Mouse (Mus musculus) frontal cortex, postnatal 36 days (tissue): ENCODE results near the gene Ptms.
"Not testable (repeated sequence)": the region's sequence is repeated elsewhere in the genome, so short reads cannot be mapped to it uniquely, and the experiment has no call there.

Experiments used
- DNase-seq, 2 experiments: peaks; one replicate each; pipeline ENCODE4 v3.0.0; 2022; ENCODE audit warnings: low spot score in 2 of 2

The Ptms gene

DNA sequence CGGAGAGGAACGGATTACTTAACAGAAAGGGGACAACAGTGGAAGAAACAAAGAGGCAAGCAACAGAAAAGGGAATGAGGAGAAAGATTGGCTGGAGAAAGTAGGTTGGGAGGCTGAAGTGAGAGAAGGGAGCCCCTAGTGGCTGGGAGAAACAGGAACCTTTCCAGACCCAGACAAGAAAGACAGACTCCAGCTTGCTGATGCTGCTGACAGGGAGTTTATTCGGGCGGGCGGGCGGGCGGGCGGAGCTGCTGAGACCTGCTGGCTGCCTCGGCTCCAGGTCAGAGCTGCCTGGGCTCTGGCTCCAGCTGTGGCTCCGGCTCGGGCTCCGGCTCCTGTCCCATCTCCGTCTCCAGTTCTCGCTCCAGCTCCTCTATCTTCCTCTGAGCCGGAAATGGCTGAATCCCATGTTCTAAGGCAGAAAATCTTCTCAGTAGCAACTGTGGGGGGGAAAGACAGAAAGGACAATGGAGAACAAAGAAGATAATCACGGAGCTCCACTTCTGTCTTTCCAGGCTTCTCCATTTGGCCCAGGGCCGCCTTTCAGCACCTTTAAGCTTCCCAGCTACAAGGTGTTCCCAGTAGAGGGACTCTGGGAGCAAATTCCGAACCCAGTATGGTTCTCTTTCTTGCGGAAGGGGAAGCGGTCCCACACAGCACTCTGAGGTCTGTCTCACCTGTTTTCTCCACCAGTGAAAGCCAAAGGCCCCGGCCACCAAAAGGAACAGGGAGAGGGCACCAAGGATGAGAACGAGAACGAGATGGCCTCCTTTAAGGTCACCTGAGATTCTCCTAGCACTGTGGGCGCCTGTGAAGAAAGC is 15.5 kb downstream of the Ptms start:
- peak; percentile 62 to 85 for DNase-seq

DNA sequence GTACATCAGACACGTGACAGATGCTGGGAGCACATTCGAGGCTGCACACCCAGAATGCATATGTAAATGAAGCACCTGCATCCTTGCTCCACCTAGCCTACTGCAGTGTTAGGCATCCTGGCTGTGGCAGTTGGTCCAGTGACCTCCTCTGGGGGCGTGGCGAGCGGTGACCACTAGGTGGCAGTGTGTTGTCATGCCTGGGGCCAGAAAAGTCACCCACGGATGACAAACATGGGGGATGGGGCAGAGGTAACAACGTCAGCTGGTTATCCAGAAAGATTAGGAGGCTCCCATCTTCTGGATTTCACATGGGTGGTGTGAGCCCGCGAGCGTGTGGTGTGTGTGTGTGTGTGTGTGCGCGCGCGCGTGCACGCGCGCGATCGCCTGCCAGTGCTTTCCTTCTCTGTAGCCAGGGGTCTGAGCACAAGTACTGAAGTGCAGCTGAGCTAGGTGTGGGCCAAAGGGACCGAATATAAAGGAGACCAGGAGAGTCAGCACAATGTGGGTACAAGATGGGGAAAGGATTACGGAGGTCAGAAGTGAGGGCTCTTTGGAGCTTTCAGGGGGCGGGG is 16.2 kb downstream of the Ptms start:
- DNase-seq = peak; percentile 91 to 92

DNA sequence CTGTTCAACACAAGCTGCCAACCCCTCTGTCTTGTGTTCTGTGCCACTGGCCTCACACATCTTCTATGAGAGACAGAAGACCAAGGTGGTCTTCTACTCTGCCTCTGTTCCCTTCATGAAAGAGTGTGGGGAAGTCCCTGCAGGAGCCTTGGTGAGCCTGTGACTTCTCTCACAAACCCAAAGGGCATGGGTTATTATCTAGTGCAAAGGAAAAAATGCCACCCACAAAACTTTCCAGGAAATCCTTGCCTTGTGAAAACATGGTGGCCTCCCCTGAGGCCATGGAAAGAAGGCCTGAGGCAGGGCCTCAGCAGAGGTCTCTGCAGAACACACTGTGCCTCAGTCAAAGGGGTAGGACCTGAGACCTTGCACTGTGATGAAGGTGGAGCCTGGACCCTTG is 18.1 kb downstream of the Ptms start:
- no peak for DNase-seq

DNA sequence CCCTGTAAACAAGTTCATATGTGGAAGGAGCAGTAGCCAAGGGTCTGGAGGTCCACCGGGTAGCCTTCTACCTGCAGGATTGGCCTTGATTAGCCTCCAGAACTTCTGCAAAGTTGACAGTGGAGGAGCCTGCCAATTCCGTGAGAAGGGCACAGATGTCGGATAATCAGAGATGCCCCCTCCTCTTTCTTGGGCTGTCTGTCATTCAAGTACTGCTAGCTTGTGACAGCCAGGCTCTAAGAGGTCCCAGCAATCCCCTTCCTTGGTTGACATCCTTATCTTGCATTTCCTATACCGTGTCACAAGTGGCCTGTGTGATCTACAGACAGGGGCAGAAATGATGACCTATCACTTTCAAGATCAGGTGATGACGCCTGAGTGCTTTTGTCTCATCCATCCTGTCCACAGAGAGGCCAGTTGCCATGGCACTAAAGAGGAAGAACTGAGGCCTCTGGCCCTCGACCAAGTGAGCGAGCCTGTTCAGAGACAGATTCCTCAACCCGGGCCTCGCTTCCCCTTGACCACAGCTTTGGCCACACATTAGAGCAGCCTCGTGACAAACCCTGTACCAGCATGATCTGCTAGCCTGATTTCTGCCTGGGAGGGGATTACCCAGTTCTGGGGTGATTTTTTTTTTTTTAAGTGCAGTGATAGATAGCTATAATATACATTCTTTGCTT is 19.0 kb downstream of the Ptms start:
- no peak for DNase-seq

DNA sequence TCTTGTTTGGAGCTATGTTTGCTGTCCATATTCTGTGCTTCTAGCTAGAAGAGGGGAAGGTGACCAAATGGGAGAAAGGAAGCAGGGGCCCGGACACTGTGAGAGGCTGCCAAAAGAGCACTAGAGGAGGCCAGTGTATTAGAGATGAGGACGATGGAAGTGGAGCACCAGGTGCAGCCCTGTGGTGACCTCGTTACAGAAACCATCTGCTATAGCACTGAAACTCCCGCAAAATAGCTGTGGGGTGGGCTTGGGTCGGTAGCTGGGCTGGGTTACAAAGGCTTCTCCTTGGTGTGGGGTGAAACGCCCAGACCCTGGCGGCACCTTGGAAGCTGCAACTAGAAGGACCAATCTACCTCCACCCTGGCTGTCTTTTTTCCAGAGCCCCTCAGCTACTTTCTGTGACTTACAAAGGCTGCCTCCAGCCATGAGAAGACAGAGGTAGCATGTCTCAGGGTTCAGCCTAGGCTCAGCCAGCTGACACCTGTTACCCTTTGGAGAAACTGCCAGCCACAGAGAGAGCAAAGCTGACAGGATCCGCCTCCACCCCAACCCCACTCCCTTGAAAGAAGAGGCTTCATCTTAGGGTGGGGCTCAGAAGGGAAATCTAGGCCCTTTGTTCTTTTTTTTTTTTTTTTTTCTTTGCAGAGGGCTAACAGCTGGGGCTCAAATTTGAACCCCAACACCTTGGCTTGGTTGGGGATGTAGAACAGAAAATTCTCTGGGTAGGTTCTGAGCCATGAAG is 19.7 kb downstream of the Ptms start:
- no peak for DNase-seq

DNA sequence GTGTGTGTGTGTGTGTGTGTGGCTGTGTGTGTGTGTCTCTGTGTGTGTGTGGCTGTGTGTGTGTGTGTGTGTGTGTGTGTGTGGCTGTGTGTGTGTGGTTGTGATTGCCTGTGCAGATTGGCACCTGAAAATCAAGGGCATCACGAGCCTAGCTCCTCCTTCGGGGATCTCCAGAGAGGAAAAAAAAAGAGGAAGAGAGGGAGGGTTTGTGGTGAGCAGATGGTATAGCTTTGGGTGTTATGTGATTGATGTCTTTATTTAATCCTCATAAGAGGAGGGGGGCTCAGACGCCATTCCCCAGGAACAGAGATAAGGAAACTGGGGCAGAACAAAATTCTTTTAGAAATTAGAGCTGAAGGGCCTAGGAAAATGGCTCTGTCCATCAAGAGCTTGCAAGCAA is 21.5 kb downstream of the Ptms start:
- no peak for DNase-seq

DNA sequence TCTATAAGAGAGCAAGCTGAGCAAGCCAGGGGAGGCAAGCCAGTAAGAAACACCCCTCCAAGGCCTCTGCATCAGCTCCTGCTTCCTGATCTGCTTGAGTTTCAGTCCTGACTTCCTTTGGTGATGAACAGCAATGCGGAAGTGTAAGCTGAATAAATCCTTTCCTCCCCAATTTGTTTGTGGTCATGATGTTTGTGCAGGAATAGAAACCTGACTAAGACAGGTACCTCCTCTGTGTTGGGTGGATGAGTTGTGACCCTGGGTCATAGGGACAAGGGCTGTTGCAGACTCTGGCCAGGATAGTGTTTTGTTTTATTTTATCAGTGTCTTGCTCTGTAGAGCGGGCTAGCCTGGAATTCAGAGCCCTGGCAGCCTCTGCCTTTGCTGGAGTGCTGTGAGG is 25.8 kb downstream of the Ptms start:
- DNase-seq = not testable (repeated sequence)

DNA sequence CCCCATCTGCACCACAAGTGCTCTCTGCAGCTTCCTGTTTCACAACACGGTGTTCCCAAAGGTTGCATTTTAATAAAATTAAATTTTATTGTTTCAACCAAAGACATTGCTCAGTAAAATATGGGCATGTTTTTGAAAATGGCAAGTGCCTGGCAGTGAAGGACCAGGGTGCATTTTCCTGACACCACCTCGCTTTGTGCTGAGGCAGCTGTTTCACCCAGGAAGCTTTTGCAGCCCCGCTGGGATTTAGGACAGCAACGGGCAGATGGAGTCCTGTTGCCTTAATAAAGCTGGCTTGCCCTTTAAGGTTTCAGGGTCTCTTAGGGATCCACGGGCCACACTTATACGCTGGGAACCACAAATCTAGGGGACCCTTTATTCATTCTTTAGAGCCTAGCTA is 28.9 kb downstream of the Ptms start:
- no peak for DNase-seq

DNA sequence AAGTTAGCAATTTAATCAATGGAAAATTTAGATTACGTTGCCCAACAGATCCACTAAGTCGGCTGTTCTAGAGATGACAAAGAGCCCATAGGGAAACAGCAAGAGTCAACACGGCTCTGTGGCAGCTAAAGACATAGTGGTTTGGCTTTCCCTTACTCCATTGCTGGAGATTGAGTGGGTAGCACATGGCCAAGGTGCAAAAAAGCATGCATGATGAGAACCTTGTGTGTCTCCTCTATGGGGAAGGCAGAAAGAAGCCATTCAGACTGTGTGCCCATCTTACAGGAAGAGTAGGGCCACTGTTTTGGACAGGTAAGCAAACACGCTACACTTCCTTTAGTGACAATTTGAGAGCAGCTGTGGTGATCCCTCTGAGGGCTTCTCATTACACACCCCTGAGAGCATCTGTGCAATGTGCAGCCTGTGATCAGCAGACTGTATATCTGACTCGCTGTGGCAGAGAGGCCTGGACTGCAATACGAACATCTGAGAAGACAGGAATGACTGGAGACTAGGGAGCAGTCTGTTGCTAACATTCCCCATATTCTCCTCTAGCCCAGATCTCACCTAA is 31.3 kb downstream of the Ptms start:
- no peak for DNase-seq

DNA sequence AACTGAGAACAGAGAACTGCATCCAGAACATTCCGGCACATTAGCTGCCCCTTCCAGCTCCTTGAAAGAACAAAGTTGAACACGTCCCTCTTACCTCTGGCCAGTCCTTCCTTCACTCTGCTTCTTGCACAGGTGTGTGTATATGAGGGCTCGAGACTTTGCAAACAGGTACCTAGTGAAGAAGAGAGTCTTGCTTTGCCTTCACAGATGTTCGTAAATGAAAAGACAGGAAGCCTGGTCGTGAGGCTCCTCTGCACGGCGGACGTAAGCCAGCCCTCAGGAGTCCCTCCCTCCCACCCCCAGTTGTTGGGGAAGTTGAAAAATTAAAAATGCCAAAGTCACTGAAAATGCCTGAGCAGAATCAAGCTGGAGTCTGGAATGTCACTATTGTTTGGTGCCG is 31.9 kb downstream of the Ptms start, which contains the start of gene Cd4:
Gene Cd4, minus strand, starts transcription at position 236 of the 400 bp plus-strand sequence.
- DNase-seq = no peak

DNA sequence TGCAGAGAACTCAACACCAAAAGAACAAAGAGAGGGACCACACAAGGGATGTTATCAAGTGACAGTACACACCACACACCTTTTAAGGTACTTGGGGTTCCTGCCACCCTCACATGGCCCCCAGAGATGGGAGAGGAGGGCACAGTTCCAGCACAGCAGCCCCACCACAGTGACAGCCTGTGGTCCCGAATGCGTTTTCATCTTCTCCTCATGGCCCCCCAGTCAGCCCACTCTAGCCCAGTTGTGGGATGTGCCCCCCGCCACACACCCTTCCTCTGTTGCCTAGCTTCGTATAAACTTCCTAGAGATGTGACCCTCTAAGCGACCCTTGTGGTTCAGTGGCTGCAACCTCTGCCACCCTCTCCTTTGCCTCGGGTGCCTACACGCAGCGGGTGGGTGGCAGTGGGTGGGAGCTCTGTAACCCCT is 33.9 kb downstream of the Ptms start:
- DNase-seq = no peak

DNA sequence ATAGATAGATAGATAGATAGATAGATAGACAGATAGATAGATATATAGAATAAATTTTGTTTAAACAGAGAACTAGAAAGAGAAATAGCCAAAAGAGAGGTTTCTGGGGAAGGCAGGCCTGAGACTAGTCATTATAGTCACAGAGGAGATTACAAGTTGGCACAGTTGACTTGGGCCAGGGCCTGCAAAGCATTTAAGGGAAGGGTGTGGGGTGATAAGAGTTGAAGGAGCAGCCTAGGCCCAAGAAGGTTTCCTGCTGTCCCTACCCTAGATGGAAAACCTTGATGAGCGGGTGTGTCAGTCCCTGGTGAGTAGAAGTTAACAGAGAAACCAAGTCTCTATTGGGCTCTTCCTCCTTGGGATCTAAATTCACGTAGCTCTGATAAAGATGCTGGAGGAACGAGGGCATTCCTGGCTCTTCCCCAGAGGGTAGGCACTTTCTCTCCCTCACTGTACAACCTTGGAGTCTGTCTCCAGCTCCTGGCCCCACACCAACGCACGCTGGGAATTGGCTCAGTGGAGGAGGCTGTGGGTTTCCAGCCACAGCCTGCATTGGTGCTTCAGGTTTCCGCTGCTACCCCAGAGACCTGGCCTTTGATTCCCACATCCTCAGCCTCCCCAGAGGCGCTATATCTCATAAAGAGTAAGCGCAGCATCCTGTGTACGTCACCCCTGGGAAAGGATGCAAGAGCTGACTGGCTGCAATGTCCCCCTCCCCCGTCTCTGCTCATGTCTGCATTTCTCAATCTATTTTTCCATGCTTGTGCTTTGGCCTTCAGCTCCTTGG is 35.0 kb downstream of the Ptms start:
- DNase-seq = no peak

DNA sequence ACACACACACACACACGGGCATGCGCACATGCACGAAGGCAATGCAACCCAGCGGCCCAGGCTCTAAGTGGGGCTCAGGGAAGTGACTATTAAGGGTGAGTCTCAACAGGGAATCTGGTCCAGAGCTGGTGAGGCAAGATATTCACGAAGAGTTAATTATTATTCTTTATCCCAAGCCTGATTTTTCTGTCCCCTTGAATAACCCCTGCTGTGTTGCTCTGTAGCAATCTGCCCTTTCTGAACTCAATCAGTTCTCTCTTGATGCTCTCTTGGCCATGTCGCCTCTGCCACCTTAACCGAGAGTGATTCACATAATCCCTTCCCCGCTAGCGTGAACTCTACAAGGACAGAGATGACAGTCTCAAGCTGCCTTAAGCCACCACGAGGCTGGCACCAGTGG is 36.6 kb downstream of the Ptms start:
- DNase-seq = no peak

DNA sequence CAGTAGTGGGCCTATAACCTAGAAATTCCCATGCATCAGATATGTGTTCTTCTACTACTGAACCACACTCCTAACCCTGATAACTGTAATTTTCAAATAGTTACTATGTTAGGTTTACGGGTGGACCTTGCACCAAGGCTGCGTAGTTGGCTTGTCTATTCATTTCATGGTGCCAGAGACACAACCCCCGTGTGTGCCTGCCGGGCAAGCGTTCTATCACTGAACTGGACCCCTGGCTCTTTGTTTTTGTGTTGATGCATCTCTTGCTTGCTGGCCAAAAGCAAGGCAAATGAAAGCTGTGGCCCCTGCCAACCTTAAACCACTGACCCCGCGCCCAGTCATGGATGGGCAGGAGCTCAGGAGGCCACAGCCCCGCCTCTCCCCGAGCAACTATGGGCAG is 38.1 kb downstream of the Ptms start:
- no peak for DNase-seq

DNA sequence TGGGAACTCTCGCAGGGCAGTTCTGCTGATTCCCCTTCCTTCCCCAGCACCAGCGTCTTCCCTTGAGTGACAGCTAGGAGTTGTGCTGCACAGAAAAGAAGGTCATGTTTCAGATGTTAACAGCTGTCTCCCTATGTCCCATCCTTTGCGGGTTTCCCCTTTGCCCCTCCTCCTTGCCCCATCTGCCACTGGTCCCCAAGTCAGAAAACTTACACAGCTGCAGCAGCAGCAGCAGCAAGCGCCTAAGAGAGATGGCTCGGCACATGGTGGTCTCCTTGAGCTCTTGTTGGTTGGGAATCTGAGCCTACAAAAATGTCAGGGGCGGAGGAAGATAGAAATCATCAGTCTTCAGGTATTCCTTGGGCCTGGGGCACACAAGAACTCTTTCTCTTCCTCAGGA is 40.5 kb downstream of the Ptms start:
- DNase-seq = no peak

DNA sequence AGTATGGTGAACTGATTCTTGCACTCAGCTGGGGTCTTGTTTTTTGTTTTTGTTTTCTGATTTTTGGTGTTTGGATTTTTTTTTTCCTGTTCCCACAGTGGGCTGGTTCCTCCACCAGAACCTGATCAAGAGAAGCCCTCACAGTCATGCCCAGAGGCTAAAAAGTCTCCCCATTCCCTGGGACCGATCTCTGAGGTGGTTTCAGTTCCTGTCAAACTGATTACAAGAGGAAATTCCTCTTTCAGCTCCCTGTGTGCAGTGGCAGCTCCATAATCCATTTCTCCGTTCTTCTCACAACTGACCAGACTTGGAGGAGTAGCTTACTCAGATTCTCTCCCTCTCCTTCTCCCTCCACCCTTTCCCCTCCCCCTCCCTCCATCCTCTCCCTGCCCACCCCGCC is 45.6 kb downstream of the Ptms start:
- DNase-seq = no peak

DNA sequence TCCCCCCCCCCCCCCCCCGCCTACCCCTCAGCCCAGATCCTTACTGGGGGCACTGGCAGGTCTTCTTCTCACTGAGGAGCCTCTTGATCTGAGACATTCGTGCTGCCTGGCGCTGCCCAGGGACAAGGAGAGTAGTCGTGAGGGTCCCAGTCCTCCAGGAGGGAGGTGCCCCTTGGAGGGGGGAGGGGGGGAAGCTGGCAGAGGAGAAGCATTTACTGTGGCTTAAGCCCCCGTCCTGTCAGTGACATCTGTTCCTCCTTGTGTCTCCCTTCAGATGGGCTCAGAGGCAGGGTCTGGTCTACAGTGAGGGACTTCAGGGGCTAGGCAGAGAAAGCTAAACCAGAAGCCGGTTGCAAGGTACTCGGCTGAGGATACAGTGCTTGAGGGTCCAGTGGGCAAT is 53.3 kb downstream of the Ptms start:
- DNase-seq = no peak

DNA sequence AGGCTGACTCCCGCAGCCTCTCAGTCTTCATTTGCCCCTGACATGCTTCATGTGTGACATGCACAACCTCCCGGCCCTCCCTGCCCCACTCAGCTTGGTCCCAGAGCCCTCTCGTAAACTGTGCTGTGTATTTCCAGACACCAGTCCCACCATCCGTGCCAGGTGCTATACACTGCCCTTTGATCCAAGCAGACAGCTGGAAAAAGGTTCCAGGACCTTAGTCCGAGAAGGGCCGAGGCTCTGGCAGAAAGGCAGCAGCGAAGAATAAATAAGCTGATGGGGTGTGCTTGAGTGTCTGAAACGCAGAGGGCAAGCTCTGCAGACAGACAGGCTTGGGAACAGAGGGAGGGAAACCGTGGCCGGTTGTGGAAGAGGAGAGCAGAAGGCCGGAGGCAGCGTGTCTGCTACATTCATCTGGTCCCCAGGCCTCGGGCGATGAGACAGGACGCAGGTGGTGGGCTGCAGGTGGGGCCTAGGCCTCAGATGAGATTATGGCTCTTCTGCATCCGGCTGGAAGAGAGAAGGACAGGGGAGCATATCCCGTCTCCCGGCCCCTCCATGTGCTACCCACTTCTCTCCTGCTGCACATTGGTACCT is 54.0 kb downstream of the Ptms start:
- DNase-seq = no peak
